In genomic region chr2:81269245-81269880, GRCm38 (mm10) we compare ENCODE assay signal across 23 mouse cellular contexts.
DNase-seq lines count a peak whose midpoint lies in the region; ATAC-seq and TF ChIP-seq lines count a peak whose summit lies in the region.
"Had no signal": no experiment of that assay in that cellular context is flagged by ENCODE, and none has a peak within 500 bp of the region (broad histone marks: within the 10 kb centered on the region; RNA-seq: fewer than 3 reads in every experiment).

No protein-coding gene starts in this region.

- no peaks in the 10 kb centered on the region for H3K4me1 ChIP-seq in hindbrain, embryonic 13.5 days (replicated peaks)
- no peaks in the 10 kb centered on the region for H3K4me1 ChIP-seq in hindbrain, embryonic 12.5 days
- no peaks in the 10 kb centered on the region for H3K4me1 ChIP-seq in midbrain, embryonic 14.5 days (ENCODE audit: control insufficient read depth, insufficient read depth, low read length)
- no peaks in the 10 kb centered on the region for H3K4me1 ChIP-seq in midbrain, embryonic 11.5 days (ENCODE audit: control insufficient read depth, insufficient read depth, low read length)
- no peaks in the 10 kb centered on the region for H3K4me1 ChIP-seq in hindbrain, embryonic 16.5 days (ENCODE audit: control insufficient read depth, insufficient read depth, low read depth, low read length)
- H3K4me1 ChIP-seq in thymus, adult 2 months (replicated peaks; ENCODE audit: control insufficient read depth, insufficient read depth, low read length), result no peaks in the 10 kb centered on the region
- H3K4me1 ChIP-seq: embryonic facial prominence, embryonic 15.5 days; heart, embryonic 12.5 days; kidney, embryonic 15.5 days; liver, embryonic 13.5 days; lung, embryonic 15.5 days had no signal

- no peak overlapping the region for H3K9ac ChIP-seq in hindbrain, embryonic 13.5 days
- no peak overlapping the region for H3K9ac ChIP-seq in hindbrain, embryonic 12.5 days
- H3K9ac ChIP-seq in midbrain, embryonic 14.5 days (replicated peaks; ENCODE audit: low read length), result no peak overlapping the region
- no peak overlapping the region for H3K9ac ChIP-seq in midbrain, embryonic 11.5 days (ENCODE audit: low read length)
- no peak overlapping the region for H3K9ac ChIP-seq in hindbrain, embryonic 16.5 days (ENCODE audit: low read depth, low read length)
- H3K9ac ChIP-seq: embryonic facial prominence, embryonic 15.5 days; heart, embryonic 12.5 days; kidney, embryonic 15.5 days; liver, embryonic 13.5 days; lung, embryonic 15.5 days; neural tube, embryonic 13.5 days had no signal

- whole genome bisulfite sequencing in hindbrain, embryonic 13.5 days, result 54% methylated on average over 3 of the region's 3 CpGs
- 60% methylated on average over 3 of the region's 3 CpGs for WGBS in hindbrain, embryonic 12.5 days
- 28% methylated on average over 3 of the region's 3 CpGs for WGBS in midbrain, embryonic 14.5 days
- 71% methylated on average over 3 of the region's 3 CpGs for WGBS in midbrain, embryonic 11.5 days
- WGBS in hindbrain, embryonic 16.5 days, result 34% methylated on average over 3 of the region's 3 CpGs
- WGBS in thymus, adult 2 months, result 83% methylated on average over 3 of the region's 3 CpGs

- no peaks in the 10 kb centered on the region for H3K9me3 ChIP-seq in hindbrain, embryonic 13.5 days
- H3K9me3 ChIP-seq in hindbrain, embryonic 12.5 days (replicated peaks), result no peaks in the 10 kb centered on the region
- no peaks in the 10 kb centered on the region for H3K9me3 ChIP-seq in midbrain, embryonic 14.5 days (ENCODE audit: control insufficient read depth, low read length)
- no peaks in the 10 kb centered on the region for H3K9me3 ChIP-seq in midbrain, embryonic 11.5 days (ENCODE audit: control insufficient read depth, low read length)
- no peaks in the 10 kb centered on the region for H3K9me3 ChIP-seq in hindbrain, embryonic 16.5 days (ENCODE audit: control insufficient read depth, low read length)
- H3K9me3 ChIP-seq: embryonic facial prominence, embryonic 15.5 days; heart, embryonic 12.5 days; kidney, embryonic 15.5 days; liver, embryonic 13.5 days; lung, embryonic 15.5 days; neural tube, embryonic 13.5 days had no signal

- H3K4me3 ChIP-seq in hindbrain, embryonic 13.5 days, result no peak overlapping the region
- H3K4me3 ChIP-seq in hindbrain, embryonic 12.5 days, result no peak overlapping the region
- no peak overlapping the region for H3K4me3 ChIP-seq in midbrain, embryonic 14.5 days (replicated peaks; ENCODE audit: low read depth, low read length)
- no peak overlapping the region for H3K4me3 ChIP-seq in midbrain, embryonic 11.5 days (ENCODE audit: low read depth, low read length)
- no peak overlapping the region for H3K4me3 ChIP-seq in hindbrain, embryonic 16.5 days (ENCODE audit: low read length)
- H3K4me3 ChIP-seq in thymus, adult 2 months (ENCODE audit: control insufficient read depth, insufficient read depth, low read length), result no peak overlapping the region
- H3K4me3 ChIP-seq: embryonic facial prominence, embryonic 15.5 days; heart, embryonic 12.5 days; kidney, embryonic 15.5 days; liver, embryonic 13.5 days; lung, embryonic 15.5 days; neural tube, embryonic 13.5 days had no signal

- no peak overlapping the region for H3K4me2 ChIP-seq in hindbrain, embryonic 13.5 days
- no peak overlapping the region for H3K4me2 ChIP-seq in hindbrain, embryonic 12.5 days (replicated peaks)
- no peak overlapping the region for H3K4me2 ChIP-seq in midbrain, embryonic 14.5 days (ENCODE audit: low read length)
- H3K4me2 ChIP-seq in midbrain, embryonic 11.5 days, result no peak overlapping the region
- H3K4me2 ChIP-seq in hindbrain, embryonic 16.5 days (ENCODE audit: low read length), result no peak overlapping the region
- H3K4me2 ChIP-seq: embryonic facial prominence, embryonic 15.5 days; heart, embryonic 12.5 days; kidney, embryonic 15.5 days; liver, embryonic 13.5 days; lung, embryonic 15.5 days; neural tube, embryonic 13.5 days had no signal

- no peak for TF ChIP-seq POLR2A in thymus, adult 2 months (IDR thresholded peaks at IDR 0.05; ENCODE audit: control insufficient read depth, extremely low read depth, insufficient read depth, low read length, poor library complexity)

- H3K27me3 ChIP-seq in hindbrain, embryonic 13.5 days, result no peaks in the 10 kb centered on the region
- H3K27me3 ChIP-seq in hindbrain, embryonic 12.5 days, result no peaks in the 10 kb centered on the region
- no peaks in the 10 kb centered on the region for H3K27me3 ChIP-seq in midbrain, embryonic 14.5 days (ENCODE audit: control insufficient read depth, insufficient read depth, low read length)
- H3K27me3 ChIP-seq in midbrain, embryonic 11.5 days (ENCODE audit: control insufficient read depth, insufficient read depth, low read length), result no peaks in the 10 kb centered on the region
- H3K27me3 ChIP-seq in hindbrain, embryonic 16.5 days (replicated peaks; ENCODE audit: control insufficient read depth, insufficient read depth, low read length), result no peaks in the 10 kb centered on the region
- no peaks in the 10 kb centered on the region for H3K27me3 ChIP-seq in thymus, adult 2 months (ENCODE audit: control insufficient read depth, insufficient read depth, low read length)
- H3K27me3 ChIP-seq: embryonic facial prominence, embryonic 15.5 days; heart, embryonic 12.5 days; kidney, embryonic 15.5 days; liver, embryonic 13.5 days; lung, embryonic 15.5 days; neural tube, embryonic 13.5 days had no signal

- no peak for TF ChIP-seq CTCF in thymus, adult 2 months (IDR thresholded peaks at IDR 0.05; ENCODE audit: borderline replicate concordance, control insufficient read depth, extremely low read depth, insufficient read depth, low read length, poor library complexity)

- H3K36me3 ChIP-seq in hindbrain, embryonic 13.5 days, result no peaks in the 10 kb centered on the region
- no peaks in the 10 kb centered on the region for H3K36me3 ChIP-seq in hindbrain, embryonic 12.5 days
- no peaks in the 10 kb centered on the region for H3K36me3 ChIP-seq in midbrain, embryonic 14.5 days (ENCODE audit: control insufficient read depth, insufficient read depth, low read length)
- no peaks in the 10 kb centered on the region for H3K36me3 ChIP-seq in midbrain, embryonic 11.5 days (ENCODE audit: control insufficient read depth, insufficient read depth, low read length)
- H3K36me3 ChIP-seq in hindbrain, embryonic 16.5 days (ENCODE audit: control insufficient read depth, insufficient read depth, low read length), result no peaks in the 10 kb centered on the region
- no peaks in the 10 kb centered on the region for H3K36me3 ChIP-seq in thymus, adult 2 months (ENCODE audit: control insufficient read depth, insufficient read depth, low read length)
- H3K36me3 ChIP-seq: embryonic facial prominence, embryonic 15.5 days; heart, embryonic 12.5 days; kidney, embryonic 15.5 days; liver, embryonic 13.5 days; lung, embryonic 15.5 days; neural tube, embryonic 13.5 days had no signal

- DNase-seq in midbrain, embryonic 14.5 days, result peak; percentile 64
- DNase-seq in midbrain, embryonic 11.5 days (ENCODE audit: low spot score, missing footprints), result no peak
- no peak for DNase-seq in thymus, adult 2 months
- DNase-seq: adrenal gland, adult 2 months; gastrocnemius, postnatal 25 days; heart, adult 18-20 months; heart, postnatal 10 days; kidney, adult 11 months; kidney, postnatal 36 days; liver, embryonic 13.5 days; lung, postnatal 4 days; right cerebral cortex, adult 18-20 months; thymus, adult 18-20 months; thymus, postnatal 4 days had no signal

- ATAC-seq in hindbrain, embryonic 13.5 days (ENCODE audit: low FRiP score), result peak; percentile 49; the same call in 1 of the 2 replicates
- no peak for ATAC-seq in hindbrain, embryonic 12.5 days (ENCODE audit: low FRiP score)
- peak; percentile 50; the same call in 1 of the 2 replicates for ATAC-seq in midbrain, embryonic 14.5 days (ENCODE audit: low FRiP score, low TSS enrichment)
- no peak for ATAC-seq in midbrain, embryonic 11.5 days (ENCODE audit: low FRiP score)
- ATAC-seq in hindbrain, embryonic 16.5 days, result peak; percentile 70
- no peak for ATAC-seq in erythroid progenitor cell, adult 5-6 weeks (replicated peaks; ENCODE audit: low FRiP score, poor library complexity, severe bottlenecking)

- H3K27ac ChIP-seq in hindbrain, embryonic 13.5 days, result no peak overlapping the region
- H3K27ac ChIP-seq in hindbrain, embryonic 12.5 days, result no peak overlapping the region
- 0 out of 2 replicates have a peak overlapping the region, but pooled peaks have one; percentile 6 for H3K27ac ChIP-seq in midbrain, embryonic 14.5 days (replicated peaks; ENCODE audit: low read depth, low read length)
- H3K27ac ChIP-seq in midbrain, embryonic 11.5 days (ENCODE audit: low read depth, low read length), result no peak overlapping the region
- no peak overlapping the region for H3K27ac ChIP-seq in hindbrain, embryonic 16.5 days (ENCODE audit: low read depth, low read length)
- no peak overlapping the region for H3K27ac ChIP-seq in thymus, adult 2 months (ENCODE audit: control insufficient read depth, insufficient read depth, low read length)
- H3K27ac ChIP-seq: embryonic facial prominence, embryonic 15.5 days; kidney, embryonic 15.5 days; liver, embryonic 13.5 days; lung, embryonic 15.5 days had no signal

Comparison
In these comparisons a context has a peak if more than half of its experiments do, and no peak if none do; other contexts are left out.
1. ATAC-seq: peak in hindbrain, embryonic 13.5 days (single experiment), midbrain, embryonic 14.5 days (single experiment) and hindbrain, embryonic 16.5 days (single experiment); none in hindbrain, embryonic 12.5 days (single experiment), midbrain, embryonic 11.5 days (single experiment) and erythroid progenitor cell, adult 5-6 weeks (single experiment).